Comparison of ENCODE assay signal across 9 mouse cellular contexts in genomic region chr4:106472335-106472734, GRCm38 (mm10). TPM values are rescaled to one million over a fixed set of nuclear protein-coding genes. Genes with fewer than 3 reads are reported as not detected.
DNase-seq lines count a peak whose midpoint lies in the region; ATAC-seq and TF ChIP-seq lines count a peak whose summit lies in the region.
"Had no signal": no experiment of that assay in that cellular context is flagged by ENCODE, and none has a peak within 500 bp of the region (broad histone marks: within the 10 kb centered on the region; RNA-seq: fewer than 3 reads in every experiment).

No protein-coding gene starts in this region.

- no peaks in the 10 kb centered on the region for H3K27me3 ChIP-seq in heart, adult 2 months (ENCODE audit: control insufficient read depth, insufficient read depth, low read length)
- peaks cover 8% of the 10 kb centered on the region; the same call in 1 of the 2 replicates for H3K27me3 ChIP-seq in heart, embryonic 11.5 days (ENCODE audit: control insufficient read depth, insufficient read depth, low read length)
- no peaks in the 10 kb centered on the region for H3K27me3 ChIP-seq in forebrain, embryonic 11.5 days (ENCODE audit: control insufficient read depth, insufficient read depth, low read length)
- 0 out of 2 replicates have a peak, but pooled peaks cover 6% of the 10 kb centered on the region for H3K27me3 ChIP-seq in hindbrain, embryonic 13.5 days
- peaks cover 7% of the 10 kb centered on the region for H3K27me3 ChIP-seq in midbrain, embryonic 10.5 days (ENCODE audit: low read depth, poor library complexity, severe bottlenecking)

- no peak for ATAC-seq in heart, embryonic 11.5 days (replicated peaks; ENCODE audit: insufficient number of reproducible peaks, low FRiP score, low TSS enrichment)
- ATAC-seq in forebrain, embryonic 11.5 days (replicated peaks; ENCODE audit: low FRiP score) = peak; percentile 59
- peak; percentile 58; the same call in 1 of the 2 replicates for ATAC-seq in hindbrain, embryonic 13.5 days (ENCODE audit: low FRiP score)

- peaks cover 1% of the 10 kb centered on the region; the same call in 1 of the 2 replicates for H3K4me1 ChIP-seq in heart, adult 2 months (ENCODE audit: control insufficient read depth, insufficient read depth, low read length)
- no peaks in the 10 kb centered on the region for H3K4me1 ChIP-seq in heart, embryonic 11.5 days (ENCODE audit: control insufficient read depth, insufficient read depth, low read length)
- no peaks in the 10 kb centered on the region for H3K4me1 ChIP-seq in forebrain, embryonic 11.5 days (replicated peaks; ENCODE audit: control insufficient read depth, insufficient read depth, low read length)
- peaks cover 3% of the 10 kb centered on the region for H3K4me1 ChIP-seq in hindbrain, embryonic 13.5 days (replicated peaks)
- peaks cover 9% of the 10 kb centered on the region for H3K4me1 ChIP-seq in midbrain, embryonic 10.5 days

- H3K27ac ChIP-seq in heart, adult 2 months = no peak overlapping the region
- H3K27ac ChIP-seq in heart, embryonic 11.5 days (ENCODE audit: low read depth, low read length) = no peak overlapping the region
- no peak overlapping the region for H3K27ac ChIP-seq in forebrain, embryonic 11.5 days (ENCODE audit: low read depth, low read length)
- H3K27ac ChIP-seq in hindbrain, embryonic 13.5 days = no peak overlapping the region
- no peak overlapping the region for H3K27ac ChIP-seq in midbrain, embryonic 10.5 days (replicated peaks)

- intact Hi-C loops in heart, adult 2 months (cut with DNase I) = no loop called here

- H3K4me3 ChIP-seq in heart, adult 2 months = no peak overlapping the region
- no peak overlapping the region for H3K4me3 ChIP-seq in heart, embryonic 11.5 days (ENCODE audit: low read depth, low read length)
- H3K4me3 ChIP-seq in forebrain, embryonic 11.5 days (ENCODE audit: low read depth, low read length) = no peak overlapping the region
- no peak overlapping the region for H3K4me3 ChIP-seq in hindbrain, embryonic 13.5 days
- no peak overlapping the region for H3K4me3 ChIP-seq in midbrain, embryonic 10.5 days
- H3K4me3 ChIP-seq: myocyte had no signal

- peak; percentile 83 for TF ChIP-seq CTCF in heart, adult 2 months (IDR thresholded peaks at IDR 0.05)

- H3K4me2 ChIP-seq in heart, embryonic 11.5 days = no peak overlapping the region
- H3K4me2 ChIP-seq in forebrain, embryonic 11.5 days (ENCODE audit: low read depth, low read length, severe bottlenecking) = no peak overlapping the region
- H3K4me2 ChIP-seq in hindbrain, embryonic 13.5 days = no peak overlapping the region

- H3K36me3 ChIP-seq in heart, adult 2 months (ENCODE audit: control insufficient read depth, insufficient read depth, low read length) = no peaks in the 10 kb centered on the region
- H3K36me3 ChIP-seq in heart, embryonic 11.5 days (ENCODE audit: control insufficient read depth, insufficient read depth, low read length) = no peaks in the 10 kb centered on the region
- H3K36me3 ChIP-seq in forebrain, embryonic 11.5 days (ENCODE audit: control insufficient read depth, insufficient read depth, low read length) = no peaks in the 10 kb centered on the region
- no peaks in the 10 kb centered on the region for H3K36me3 ChIP-seq in hindbrain, embryonic 13.5 days
- H3K36me3 ChIP-seq in midbrain, embryonic 10.5 days = no peaks in the 10 kb centered on the region

- H3K79me2 ChIP-seq in heart, adult 2 months (replicated peaks; ENCODE audit: control insufficient read depth, insufficient read depth, low read length) = no peaks in the 10 kb centered on the region

- no peak for TF ChIP-seq POLR2A in heart, adult 2 months (IDR thresholded peaks at IDR 0.05; ENCODE audit: insufficient read depth, low read depth, low read length)

- no peaks in the 10 kb centered on the region for H3K9me3 ChIP-seq in heart, embryonic 11.5 days (replicated peaks; ENCODE audit: control insufficient read depth, low read length)
- H3K9me3 ChIP-seq in forebrain, embryonic 11.5 days (ENCODE audit: control insufficient read depth, low read length) = no peaks in the 10 kb centered on the region
- no peaks in the 10 kb centered on the region for H3K9me3 ChIP-seq in hindbrain, embryonic 13.5 days
- H3K9me3 ChIP-seq in midbrain, embryonic 10.5 days (replicated peaks) = no peaks in the 10 kb centered on the region

- H3K9ac ChIP-seq in heart, adult 2 months (ENCODE audit: low read depth, low read length) = no peak overlapping the region
- H3K9ac ChIP-seq in heart, embryonic 11.5 days (ENCODE audit: low read depth, low read length) = no peak overlapping the region
- H3K9ac ChIP-seq in forebrain, embryonic 11.5 days (ENCODE audit: low read length) = no peak overlapping the region
- no peak overlapping the region for H3K9ac ChIP-seq in hindbrain, embryonic 13.5 days

- 13% methylated on average over 3 of the region's 3 CpGs for WGBS in heart, adult 2 months
- 12% methylated on average over 3 of the region's 3 CpGs for WGBS in heart, embryonic 11.5 days (ENCODE audit: insufficient replicate concordance)
- WGBS in forebrain, embryonic 11.5 days = 13% methylated on average over 3 of the region's 3 CpGs
- 13% methylated on average over 3 of the region's 3 CpGs for WGBS in hindbrain, embryonic 13.5 days
- WGBS in midbrain, embryonic 10.5 days = 17% methylated on average over 3 of the region's 3 CpGs

- peak; percentile 29; the same call in 1 of the 2 replicates for TF ChIP-seq EP300 in heart, adult 2 months (IDR thresholded peaks at IDR 0.05; ENCODE audit: insufficient read depth, low read depth, low read length)

- peak; percentile 30 to 32 for DNase-seq in heart, adult 2 months
- DNase-seq in brain, embryonic 18.5 days (ENCODE audit: low read depth, low spot score) = peak; percentile 32
- peak; percentile 75 for DNase-seq in forebrain, embryonic 11.5 days (ENCODE audit: low spot score)
- DNase-seq in layer of hippocampus, postnatal 25 days (ENCODE audit: extremely low spot score in 1 of 2, low spot score in 1 of 2) = peak; percentile 38 to 55
- peak; percentile 61 for DNase-seq in midbrain, embryonic 10.5 days (ENCODE audit: low spot score)
- DNase-seq in spleen, postnatal 36 days (ENCODE audit: low spot score in 2 of 2) = peak; percentile 17 to 26

RNA-seq across cellular contexts. Expression of gene Pcsk9, which starts 8.2 kb away (rescaled TPM):
- total RNA-seq in heart, adult 2 months (2021) = not detected
- polyA plus RNA-seq in heart, adult 2 months (2012; rRNA removed) = 0.02 TPM in 1 of 2 replicates, not detected in the other
- 0.35 and 0.92 TPM in 2 replicates for polyA plus RNA-seq in heart, embryonic 11.5 days (2014; fragmentation: Nextera tagmentation; extraction: Ambion mirVana)
- polyA plus RNA-seq in forebrain, embryonic 11.5 days (2014; fragmentation: Nextera tagmentation; extraction: Ambion mirVana) = 3.9 and 4.8 TPM in 2 replicates
- 1.3 and 1.6 TPM in 2 replicates for polyA plus RNA-seq in hindbrain, embryonic 13.5 days (2015; fragmentation: Nextera tagmentation; extraction: Ambion mirVana)
- total RNA-seq in layer of hippocampus, postnatal 25 days (2021) = under 1 TPM; 0.17 to 0.23 TPM
- polyA plus RNA-seq in midbrain, embryonic 10.5 days (2016; fragmentation: Nextera tagmentation; extraction: Ambion mirVana) = 4.7 and 5.4 TPM in 2 replicates

RNA-seq across cellular contexts. Expression of gene Bsnd, which starts 19.7 kb away (rescaled TPM):
- total RNA-seq in heart, adult 2 months (2021) = not detected
- polyA plus RNA-seq in heart, adult 2 months (2012; rRNA removed) = not detected in 2 replicates
- not detected in 2 replicates for polyA plus RNA-seq in heart, embryonic 11.5 days (2014; fragmentation: Nextera tagmentation; extraction: Ambion mirVana)
- polyA plus RNA-seq in forebrain, embryonic 11.5 days (2014; fragmentation: Nextera tagmentation; extraction: Ambion mirVana) = not detected in 2 replicates
- polyA plus RNA-seq in hindbrain, embryonic 13.5 days (2015; fragmentation: Nextera tagmentation; extraction: Ambion mirVana) = not detected in 2 replicates
- not detected for total RNA-seq in layer of hippocampus, postnatal 25 days (2021)
- not detected in 2 replicates for polyA plus RNA-seq in midbrain, embryonic 10.5 days (2016; fragmentation: Nextera tagmentation; extraction: Ambion mirVana)
- polyA plus RNA-seq: myocyte had no signal

Comparison
In these comparisons a context has a peak if more than half of its experiments do, and no peak if none do; other contexts are left out.
1. DNase-seq: peak in every context shown above with its lines; median percentile 75 in forebrain, embryonic 11.5 days; 61 in midbrain, embryonic 10.5 days; 46 in layer of hippocampus, postnatal 25 days; 32 in brain, embryonic 18.5 days; 31 in heart, adult 2 months; 22 in spleen, postnatal 36 days.